Mouse (Mus musculus): ENCODE data around the gene Hus1b.

Hus1b gene

DNA sequence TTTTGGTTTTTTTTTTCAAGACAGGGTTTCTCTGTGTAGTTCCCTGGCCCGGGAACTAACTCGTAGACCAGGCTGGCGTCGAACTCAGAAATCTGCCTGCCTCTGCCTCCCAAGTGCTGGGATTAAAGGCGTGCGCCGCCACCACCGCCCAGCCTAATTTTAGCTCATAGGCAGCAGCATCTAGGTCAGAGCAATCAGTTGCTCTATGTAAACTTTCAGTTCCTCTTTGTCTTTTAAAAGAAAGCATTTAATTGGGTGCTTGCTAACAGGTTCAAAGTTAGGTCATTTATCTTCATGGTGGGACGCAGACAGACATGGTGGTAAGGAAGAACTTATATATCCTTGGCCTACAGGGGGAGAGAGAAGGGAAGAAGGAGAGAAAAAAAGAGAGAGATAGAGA is 1.6 kb upstream of the Hus1b start:
- DNase-seq (ENCODE audit: low spot score in 2 of 2): no peak

DNA sequence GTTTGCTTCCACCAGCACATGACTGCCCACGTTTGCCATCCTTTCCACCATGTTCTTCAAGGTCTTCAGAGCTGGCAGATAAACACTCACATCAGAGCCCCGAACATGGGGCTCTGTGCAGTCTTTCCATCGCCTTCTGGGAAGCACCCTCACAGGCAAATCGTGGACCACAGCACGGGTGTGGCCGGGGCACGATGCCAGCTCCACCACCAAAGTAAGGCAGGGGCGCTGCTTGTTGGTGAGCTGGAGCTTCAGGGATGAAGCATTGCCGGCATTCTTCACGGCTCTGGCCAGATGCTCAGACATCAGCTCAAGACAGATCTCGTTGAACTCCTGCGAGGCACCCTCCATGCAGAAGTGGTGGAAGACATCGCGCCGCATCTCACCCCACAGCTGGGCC is 430 bp downstream of the Hus1b start:
- DNase-seq (ENCODE audit: low spot score in 2 of 2): no peak

DNA sequence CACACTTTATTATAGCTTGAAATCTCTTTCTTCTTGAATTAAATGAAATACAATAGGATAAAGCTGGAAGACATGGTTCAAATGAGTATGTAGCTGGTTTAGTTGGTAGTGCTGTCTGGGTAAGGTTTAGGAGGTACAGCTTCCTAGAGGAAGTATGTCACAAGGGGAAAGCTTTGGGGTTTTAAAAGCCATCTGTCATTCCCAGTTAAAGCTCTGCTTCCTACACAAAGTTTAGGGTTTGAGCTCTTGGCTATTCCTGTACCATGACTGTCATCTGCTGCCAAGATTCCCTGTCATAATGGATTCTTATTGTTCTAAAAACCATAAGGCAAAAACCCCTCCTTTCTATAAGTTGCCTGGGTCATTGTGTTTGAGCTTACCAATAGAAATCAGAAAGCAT is 1.8 kb downstream of the Hus1b start:
- DNase-seq (ENCODE audit: low spot score in 2 of 2): no peak

DNA sequence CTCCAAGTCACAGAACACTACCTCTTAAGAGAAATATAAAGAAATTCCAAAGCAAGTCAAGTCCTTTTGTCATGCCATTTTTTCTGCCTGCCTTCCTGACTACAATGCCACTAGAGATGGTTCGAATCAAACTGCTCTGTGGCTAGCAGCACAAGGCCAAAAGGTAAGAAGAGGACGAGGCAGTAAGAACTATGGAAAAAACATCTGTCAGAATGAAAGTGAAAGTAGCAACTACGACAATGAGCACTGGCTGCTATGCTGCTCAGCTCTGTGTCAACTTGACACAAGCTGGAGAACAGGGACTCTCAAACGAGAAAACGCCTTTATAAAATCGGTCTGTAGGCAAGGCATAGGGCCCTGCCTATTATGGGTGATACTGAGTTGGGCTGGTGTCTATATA is 14.6 kb downstream of the Hus1b start:
- DNase-seq (ENCODE audit: low spot score in 2 of 2): no peak

DNA sequence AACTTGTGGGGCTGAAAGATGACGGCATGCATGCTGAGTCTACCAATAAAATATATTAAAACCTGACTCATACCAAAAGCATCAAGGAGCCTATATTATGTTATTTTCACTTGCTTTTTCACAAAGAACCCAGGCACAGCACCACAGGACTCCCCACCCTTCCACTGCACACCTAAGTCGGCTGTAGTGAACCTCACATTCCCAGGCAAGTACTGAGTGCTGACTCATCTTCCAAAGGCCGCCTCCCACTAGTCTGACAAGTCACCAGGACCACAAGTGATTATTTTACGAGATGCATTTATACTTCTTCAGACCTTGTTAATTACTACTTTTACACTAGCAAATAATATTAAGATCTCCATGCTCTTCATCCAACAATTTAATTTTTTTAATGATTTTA is 15.9 kb downstream of the Hus1b start:
- DNase-seq (ENCODE audit: low spot score in 2 of 2): no peak

DNA sequence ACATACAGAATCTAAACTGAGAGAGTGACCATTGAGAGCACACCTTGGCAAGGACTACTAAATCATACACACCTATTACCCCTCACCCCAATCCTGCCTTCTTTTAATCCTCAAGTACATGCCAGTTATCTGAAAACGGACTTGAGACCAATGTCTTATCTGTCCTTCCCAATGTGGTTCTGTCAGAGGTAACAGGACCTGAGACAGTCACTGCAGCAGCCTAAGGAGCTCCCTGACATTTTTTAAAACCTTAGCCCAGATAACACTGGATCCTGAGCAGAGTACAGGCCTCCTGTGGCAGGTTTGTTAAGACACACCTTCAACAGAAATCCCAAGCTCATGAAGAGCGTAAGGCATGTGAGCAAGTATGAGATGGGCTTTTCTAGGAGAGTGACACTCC is 18.4 kb downstream of the Hus1b start:
- no peak for DNase-seq (ENCODE audit: low spot score in 2 of 2)

DNA sequence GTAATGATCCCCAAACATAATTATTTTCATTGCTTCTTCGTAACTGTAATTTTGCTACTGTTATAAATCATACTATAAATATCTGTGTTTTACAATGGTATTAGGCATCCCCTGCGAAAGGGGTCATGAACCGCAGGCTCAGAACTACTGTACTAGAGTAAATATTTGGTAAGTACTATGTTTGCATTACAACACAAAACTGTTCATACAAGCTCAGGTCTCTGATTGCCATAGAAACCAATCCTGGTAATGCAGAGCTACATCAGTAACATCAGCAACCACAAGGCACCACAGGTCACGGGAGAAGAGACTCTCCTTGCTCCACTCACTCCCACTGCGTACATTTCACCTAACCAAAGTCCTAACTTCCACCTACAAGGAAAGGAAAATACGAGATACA is 23.3 kb downstream of the Hus1b start:
- no peak for DNase-seq (ENCODE audit: low spot score in 2 of 2)

DNA sequence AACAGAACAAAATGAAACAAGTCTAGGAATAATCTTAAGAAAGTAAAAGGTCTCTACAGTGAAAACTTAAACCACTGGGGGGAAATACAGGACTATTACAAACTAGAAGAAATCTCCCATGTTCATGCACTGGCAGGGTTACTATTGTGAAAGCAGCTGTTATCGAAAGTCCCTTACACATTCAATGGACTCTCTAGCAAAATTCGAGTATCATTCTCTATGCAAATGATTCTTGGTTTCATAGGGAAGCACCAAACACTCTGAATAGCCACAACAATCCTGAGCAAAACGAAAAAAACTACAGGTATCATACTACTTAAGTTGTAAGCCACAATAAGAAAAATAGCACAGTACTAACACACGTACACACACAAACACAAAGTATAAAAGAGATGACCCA is 25.6 kb downstream of the Hus1b start:
- DNase-seq (ENCODE audit: low spot score in 2 of 2): no peak

DNA sequence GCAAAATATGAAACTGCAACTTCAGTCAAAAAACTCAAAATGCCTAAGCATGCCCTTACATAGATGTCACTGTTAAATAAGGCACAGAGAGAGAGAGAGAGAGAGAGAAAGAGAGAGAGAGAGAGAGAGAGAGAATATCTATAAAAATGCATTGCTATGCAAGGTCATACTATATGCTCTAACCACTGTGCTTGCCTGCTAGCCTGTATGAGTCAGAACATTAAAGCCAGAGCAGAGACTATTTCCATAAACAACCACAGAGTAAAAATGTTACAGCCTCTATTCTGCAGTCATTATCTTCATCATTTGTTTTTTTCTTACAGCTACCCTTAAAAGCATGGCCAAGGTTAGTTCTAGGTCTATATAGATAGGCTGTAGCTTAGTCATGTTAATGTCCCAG is 33.8 kb downstream of the Hus1b start:
- no peak for DNase-seq (ENCODE audit: low spot score in 2 of 2)

DNA sequence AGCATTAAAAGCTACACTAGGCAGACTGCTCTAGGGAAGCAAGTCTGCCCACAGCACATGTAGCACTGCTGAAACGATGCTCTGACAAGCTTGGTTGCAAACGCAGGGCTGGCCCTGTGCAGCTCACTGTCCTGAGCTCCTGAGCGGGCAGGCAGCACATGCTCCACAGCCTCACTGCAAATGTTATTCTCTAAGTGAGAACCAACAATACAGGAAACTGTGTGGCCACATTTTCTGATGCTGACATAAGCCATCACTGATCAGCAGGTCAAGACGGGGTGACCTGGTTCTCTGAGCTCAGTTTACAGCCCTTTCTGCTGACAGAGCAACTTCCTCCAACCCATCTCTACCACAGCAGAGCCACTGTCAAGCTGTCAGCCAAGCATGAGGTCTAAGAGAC is 34.5 kb downstream of the Hus1b start:
- no peak for DNase-seq (ENCODE audit: low spot score in 2 of 2)

DNA sequence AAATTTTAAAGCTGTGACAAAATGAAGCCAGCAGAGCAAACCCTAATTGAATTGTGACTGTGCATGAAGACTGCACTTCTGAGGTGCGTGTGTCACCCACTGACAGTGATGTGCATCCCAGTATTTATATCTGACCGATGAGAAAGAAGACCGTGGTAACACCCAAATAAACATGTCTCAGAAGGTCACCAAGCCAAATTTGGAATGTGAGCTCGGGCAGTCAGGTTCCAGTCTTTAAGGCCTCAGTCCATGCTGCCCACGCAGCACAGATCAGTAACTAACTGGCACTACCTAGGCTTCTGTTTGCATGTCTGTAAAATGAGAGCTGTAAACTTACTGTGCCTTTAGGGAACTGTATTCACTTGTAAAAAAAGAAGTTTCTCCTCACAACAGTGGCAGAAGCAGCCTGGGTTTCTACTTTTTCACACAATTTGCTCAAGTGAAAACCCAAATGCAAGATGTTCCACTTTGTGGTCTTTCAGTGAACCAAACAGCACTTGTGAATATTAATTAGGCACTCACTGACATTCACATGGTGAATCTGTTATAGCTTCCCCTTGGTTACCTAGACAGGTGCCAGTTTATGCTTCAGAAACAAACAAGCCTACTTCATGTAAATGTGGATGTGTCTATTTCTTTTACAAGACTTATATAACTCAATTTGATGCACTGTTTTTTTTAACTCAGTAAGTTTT is 35.5 kb downstream of the Hus1b start:
- DNase-seq (ENCODE audit: low spot score in 2 of 2): no peak

DNA sequence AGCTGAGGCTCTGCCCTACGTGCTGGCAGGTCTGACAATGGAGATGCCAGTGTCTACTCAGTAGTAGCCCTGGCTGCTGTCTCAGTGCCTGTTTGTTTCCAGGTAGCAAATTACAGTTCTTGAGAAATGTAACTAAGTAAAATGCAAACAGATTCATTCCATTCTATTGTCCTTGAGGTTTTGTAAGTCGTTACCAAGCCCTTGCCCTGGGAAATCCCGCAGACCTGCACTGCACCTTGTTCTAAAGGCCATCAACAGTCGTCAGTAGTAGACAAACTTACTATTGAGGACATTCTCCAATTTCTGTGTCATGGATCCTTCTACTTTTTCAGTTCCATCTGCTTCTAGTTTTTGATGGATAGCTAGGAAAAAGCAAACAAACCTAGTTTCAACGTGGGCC is 36.7 kb downstream of the Hus1b start:
- no peak for DNase-seq (ENCODE audit: low spot score in 2 of 2)

DNA sequence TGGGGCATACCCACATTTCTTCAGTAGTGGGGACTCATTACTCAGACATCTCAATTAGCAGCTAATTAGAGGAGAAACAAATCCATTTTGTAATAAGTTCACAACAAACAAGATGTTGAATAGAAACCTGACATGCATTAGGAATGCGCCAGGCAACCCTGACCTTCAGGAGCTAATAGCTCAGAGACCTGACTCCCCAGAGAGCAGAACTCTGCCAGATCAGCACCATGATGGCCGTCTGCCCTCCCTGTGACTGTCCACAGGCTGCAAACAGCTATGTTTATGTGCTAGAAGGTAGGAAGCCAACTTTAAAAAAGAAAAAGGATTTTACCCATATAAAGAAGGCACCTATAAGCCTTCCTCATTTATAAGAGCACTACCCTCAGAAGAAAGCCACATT is 45.3 kb downstream of the Hus1b start:
- no peak for DNase-seq (ENCODE audit: low spot score in 2 of 2)

DNA sequence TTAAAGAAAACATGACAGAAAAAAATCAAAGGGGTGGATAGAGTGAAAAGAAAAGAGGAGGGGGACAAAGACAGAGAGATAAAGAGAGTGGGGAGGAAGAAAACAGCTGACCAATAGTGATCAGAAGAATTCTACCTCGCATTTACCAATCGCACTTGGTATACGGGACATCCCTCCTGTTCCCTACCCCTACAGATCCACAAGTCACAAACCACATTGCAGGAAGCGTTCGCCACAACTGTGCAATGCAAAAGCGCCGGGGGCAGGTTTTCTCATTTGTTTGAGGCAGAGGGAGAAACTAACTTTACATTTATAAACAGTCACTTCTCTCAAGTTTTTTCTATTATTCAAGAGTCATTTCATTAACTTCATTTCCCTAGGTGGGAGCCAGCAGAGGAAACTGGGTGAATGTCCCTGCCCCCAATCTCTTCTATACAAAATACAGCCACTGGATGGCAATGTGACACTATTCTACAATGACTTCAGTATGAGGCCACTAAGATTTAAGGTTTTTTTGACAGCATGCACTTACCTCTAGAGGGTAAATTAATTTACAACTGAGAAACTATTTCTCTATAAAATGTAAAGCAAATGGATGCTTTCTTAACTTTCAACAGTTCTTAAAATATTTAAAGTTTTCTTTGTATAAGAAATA is 46.0 kb downstream of the Hus1b start:
- DNase-seq (ENCODE audit: low spot score in 2 of 2): no peak

Data from right cerebral cortex, adult 2 months (tissue).